Mouse (Mus musculus) CD4-positive, CD25-positive, alpha-beta regulatory T cell, adult 4 months (primary cell): ENCODE data around the gene Olfr1354. TPM values are rescaled to one million over a fixed set of nuclear protein-coding genes. Genes with fewer than 3 reads are reported as not detected.
"Not testable (repeated sequence)": the region's sequence is repeated elsewhere in the genome, so short reads cannot be mapped to it uniquely, and the experiment has no call there.

Source experiments
- ATAC-seq: one replicate; pipeline ENCODE4 v1.8.0; 2017
- polyA plus RNA-seq, 2 experiments: library from polyadenylated mRNA; unstranded; fragments of 100-300 nt; shearing (Covaris generic); gene quantifications; one replicate each; pipeline ENCODE4 v1.2.1; 2017

Olfr1354 gene
- not detected for polyA plus RNA-seq

- ATAC-seq: not testable (repeated sequence)
Measured at GRCm38 (mm10) chr10:78912871-78913270, at the start of gene Olfr1354. Gene Olfr1354, plus strand, starts transcription at chr10:78913171.

GRCm38 (mm10) chr10:78875240-78875639 lies 37.7 kb upstream of the Olfr1354 start, which contains the start of gene Olfr1355:
Gene Olfr1355, plus strand, starts transcription at chr10:78875540.
- no peak for ATAC-seq

- ATAC-seq: not testable (repeated sequence)
Measured at GRCm38 (mm10) chr10:78950336-78950735, 37.4 kb downstream of the Olfr1354 start, which contains the start of gene Olfr8. Gene Olfr8, plus strand, starts transcription at chr10:78950636.

- not testable (repeated sequence) for ATAC-seq
Measured at GRCm38 (mm10) chr10:78963009-78963408, 50.0 kb downstream of the Olfr1354 start, which contains the start of gene Olfr1353. Gene Olfr1353, plus strand, starts transcription at chr10:78963309.

Other genes starting within 250 kb of the Olfr1354 start
- gene Casp14, start 194.9 kb upstream of the Olfr1354 start, polyA plus RNA-seq: not detected
- not detected for gene Ccdc105, start 160.1 kb upstream of the Olfr1354 start, polyA plus RNA-seq
- not detected for gene Slc1a6, start 132.7 kb upstream of the Olfr1354 start, polyA plus RNA-seq
- gene Olfr1356, start 61.0 kb upstream of the Olfr1354 start, polyA plus RNA-seq: not detected
- not detected for gene Olfr1355, start 37.6 kb upstream of the Olfr1354 start, polyA plus RNA-seq
- not detected for gene Olfr8, start 37.5 kb downstream of the Olfr1354 start, polyA plus RNA-seq
- not detected for gene Olfr1353, start 50.1 kb downstream of the Olfr1354 start, polyA plus RNA-seq
- not detected for gene Olfr1352, start 67.9 kb downstream of the Olfr1354 start, polyA plus RNA-seq
- gene Olfr1351, start 99.3 kb downstream of the Olfr1354 start, polyA plus RNA-seq: not detected
- under 1 TPM in 1 of 2 experiments, not detected in 1; 0.42 TPM for gene Olfr57, start 115.6 kb downstream of the Olfr1354 start, polyA plus RNA-seq
- gene 2610008E11Rik, start 184.4 kb downstream of the Olfr1354 start, polyA plus RNA-seq: 10 to 100 TPM; 17.9 to 20.3 TPM
- not detected for gene Vmn2r80, start 235.6 kb downstream of the Olfr1354 start, polyA plus RNA-seq